Mouse (Mus musculus): Measurements from ENCODE around the gene Otof.

Gene Otof

GRCm38 (mm10) chr5:30461821-30462220 is at the start of gene Otof:
Gene Otof (minus strand): TSS chr5:30461932.
- peak; percentile 43 for DNase-seq (ENCODE audit: extremely low spot score, low spot score)

DNA sequence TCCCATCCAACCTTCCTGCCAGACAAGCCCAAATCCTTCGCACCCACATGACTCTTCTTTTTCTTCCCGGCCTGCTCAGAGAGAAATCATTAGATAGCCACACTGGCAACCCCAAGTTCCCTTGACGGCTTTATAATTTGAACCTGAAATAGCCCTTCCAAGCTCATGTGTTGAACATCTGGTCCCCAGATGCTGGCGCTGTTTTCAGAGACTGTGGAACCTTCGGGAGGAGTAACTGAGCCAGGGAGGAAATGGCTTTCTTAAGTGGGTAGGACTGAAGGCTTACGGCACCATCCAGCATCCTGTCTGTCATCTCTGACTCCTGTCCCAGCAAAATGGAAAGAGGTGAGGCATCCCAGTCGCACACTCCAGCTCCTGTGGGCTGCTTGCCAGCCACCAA is 35.6 kb upstream of the Otof start:
- DNase-seq (ENCODE audit: extremely low spot score, low spot score), result peak; percentile 72

DNA sequence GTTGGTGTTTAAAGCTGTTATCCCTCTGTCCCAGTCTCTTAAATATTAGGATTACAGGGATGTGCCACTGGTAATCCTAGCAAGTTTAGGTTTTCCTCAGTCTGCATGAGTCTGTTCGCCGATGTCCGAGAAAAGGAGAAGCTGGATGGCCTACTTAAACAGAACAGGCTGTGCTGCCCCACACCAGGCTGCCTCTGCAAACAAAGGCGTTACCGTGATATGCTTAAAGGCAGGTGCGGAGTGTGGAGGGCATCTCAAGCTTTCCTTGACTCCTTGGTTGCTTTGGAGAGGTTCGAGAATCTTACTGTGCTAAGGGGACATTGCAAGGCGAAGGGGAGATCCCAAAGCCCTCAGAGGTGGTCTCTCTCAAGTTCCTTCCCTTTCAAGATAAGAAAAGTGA is 35.1 kb upstream of the Otof start:
- peak; percentile 25 for DNase-seq (ENCODE audit: extremely low spot score, low spot score)

- DNase-seq (ENCODE audit: extremely low spot score, low spot score), result no peak
Measured at GRCm38 (mm10) chr5:30495288-30495687, 33.6 kb upstream of the Otof start.

DNA sequence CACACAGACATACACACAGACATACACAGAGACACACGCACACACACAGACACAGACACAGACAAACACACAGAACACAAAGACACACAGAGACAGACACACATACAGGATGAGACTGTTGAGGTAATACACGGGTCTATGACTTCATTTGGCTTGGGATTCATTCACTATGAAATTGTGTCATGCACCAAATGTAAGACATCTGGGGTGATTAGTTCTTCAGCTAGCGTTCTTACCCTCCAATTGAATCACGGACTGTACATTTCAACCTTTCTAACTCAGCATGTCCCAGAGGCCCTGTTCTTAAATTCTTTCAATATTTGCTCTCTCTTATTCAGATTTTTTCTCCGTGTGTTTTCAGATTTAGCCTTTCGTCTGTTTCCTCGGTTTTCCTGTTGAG is 32.9 kb upstream of the Otof start:
- no peak for DNase-seq (ENCODE audit: extremely low spot score, low spot score)

DNA sequence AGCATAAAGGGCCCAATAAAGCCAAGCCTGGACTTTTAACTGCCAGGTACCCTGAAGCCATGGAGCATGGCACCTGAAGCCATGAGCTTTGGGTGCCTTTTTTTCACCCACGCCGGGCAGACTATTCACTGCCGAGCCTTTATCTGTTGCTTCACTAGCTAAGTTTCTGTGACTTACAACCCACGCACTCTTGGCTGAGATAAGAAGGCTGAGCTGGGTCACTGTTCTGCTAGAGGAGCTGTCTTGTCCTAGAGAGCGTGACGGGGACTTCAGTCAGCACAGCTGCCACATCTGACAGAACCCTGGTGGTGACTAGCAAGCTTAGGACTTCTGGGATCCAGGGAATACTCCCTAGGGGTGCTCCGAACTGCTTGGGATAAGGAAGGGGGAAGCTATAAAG is 32.0 kb upstream of the Otof start:
- no peak for DNase-seq (ENCODE audit: extremely low spot score, low spot score)

DNA sequence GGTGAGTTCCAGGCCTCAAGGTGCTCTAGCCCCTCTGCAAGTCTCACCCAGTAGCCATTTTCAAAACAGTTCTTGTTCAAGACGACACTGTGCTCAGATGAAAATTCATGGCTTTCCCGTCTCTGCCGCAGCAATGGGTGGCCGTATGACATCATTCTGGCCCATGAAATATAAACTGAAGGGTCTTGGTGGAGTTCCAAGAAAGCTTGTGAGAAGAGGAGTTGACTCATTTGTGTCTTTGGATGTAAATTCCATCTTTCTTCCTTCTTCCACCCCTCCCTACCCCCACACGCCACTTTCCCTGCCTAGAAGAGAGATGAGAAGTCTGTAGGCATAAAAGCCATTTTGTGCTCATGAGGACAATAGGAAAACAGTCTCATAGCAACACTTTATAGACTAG is 29.1 kb upstream of the Otof start:
- no peak for DNase-seq (ENCODE audit: extremely low spot score, low spot score)

DNA sequence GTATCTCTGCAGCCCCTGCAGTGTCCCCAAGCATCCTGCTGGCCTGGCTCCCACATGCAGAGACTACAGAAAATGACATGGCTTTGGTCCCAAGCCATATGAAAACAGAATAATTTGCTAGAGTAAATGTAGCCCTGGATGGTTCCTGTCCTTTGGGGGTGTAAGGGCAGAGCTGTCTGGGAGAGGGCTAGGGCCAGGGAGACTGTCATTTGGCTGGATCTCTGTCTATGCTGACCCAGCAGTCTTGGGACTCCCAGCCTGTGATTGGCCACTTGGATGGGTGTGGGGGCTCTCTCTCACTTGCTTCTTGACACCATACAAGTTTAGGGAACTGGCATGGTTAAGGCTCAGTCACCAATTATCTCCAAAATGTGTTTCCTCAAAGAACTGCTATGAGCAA is 28.5 kb upstream of the Otof start:
- DNase-seq (ENCODE audit: extremely low spot score, low spot score), result no peak

DNA sequence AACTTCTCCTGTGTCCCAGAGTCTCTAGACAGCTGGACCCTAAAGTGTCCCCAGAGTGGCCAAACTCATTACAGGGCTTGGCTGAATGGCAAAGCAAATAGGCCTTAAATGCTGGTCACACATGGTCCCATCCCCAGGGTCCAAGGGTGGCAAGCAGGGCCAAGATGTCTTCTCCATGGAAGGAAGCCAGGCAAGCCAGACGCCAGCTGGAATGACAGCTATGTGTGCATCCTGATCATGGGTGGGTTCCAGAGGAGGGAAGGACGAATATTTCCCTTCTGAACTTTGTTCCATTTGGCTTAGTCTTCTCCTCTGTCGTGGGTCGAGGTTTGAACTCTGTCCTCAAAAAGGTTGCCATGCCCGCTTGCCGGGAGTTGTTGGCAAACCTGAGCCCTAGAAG is 23.4 kb upstream of the Otof start:
- no peak for DNase-seq (ENCODE audit: extremely low spot score, low spot score)

DNA sequence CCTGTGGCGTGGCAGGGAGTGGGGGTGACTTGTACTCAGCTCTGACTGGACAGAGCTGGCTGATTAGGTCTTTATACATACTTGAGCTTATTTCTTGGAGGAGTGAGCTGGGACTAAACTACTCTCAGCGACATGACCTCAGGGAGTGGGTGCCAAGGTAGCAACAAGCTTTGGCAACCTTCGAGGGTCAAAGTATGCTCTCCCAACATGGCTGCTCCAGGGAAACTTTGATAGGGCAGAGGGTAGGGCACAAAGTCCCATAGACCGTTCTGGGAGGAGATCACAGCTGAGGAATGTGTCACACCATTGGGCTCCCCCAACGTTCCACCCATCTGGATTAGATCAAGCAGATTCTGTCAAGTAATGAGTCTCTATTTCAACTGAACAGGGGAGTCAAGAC is 22.9 kb upstream of the Otof start:
- DNase-seq (ENCODE audit: extremely low spot score, low spot score), result no peak

DNA sequence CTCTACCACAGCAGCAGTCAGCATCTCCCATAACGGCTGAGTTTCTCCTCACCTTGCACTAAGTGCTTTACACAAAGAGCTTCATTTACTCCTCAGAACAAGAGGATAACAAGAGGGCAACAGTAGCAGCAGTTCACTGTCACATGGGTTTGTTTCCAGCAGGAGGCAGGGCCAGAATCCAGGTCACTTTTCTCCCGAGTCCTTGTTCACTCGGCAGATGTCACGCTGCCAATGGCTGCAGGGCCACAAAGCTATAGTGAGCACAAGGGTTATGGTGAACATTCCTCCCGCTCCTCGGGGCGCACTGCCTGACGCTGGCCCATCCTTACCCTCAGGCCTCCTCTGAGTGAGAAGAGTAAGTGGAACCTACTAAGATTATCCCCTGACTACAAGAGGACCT is 21.8 kb upstream of the Otof start:
- no peak for DNase-seq (ENCODE audit: extremely low spot score, low spot score)

DNA sequence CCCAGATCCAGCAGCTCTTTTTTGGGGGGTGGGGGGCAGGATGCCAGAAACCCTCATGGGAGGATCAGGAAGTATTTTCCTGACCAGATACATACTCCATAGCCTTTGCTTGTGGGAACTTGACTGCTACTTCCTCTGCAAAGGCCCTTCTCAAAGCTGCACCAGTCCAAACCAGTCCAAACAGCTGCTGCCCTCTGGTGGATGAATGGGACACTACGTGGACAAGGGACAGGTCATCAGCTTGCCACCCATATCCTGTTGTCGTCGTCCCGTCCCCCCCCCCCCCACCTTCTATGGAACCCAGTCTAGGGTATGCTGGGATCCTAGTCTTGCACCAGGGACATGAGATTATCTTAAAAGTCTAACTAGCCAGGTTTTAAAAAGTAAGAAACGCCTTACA is 20.6 kb upstream of the Otof start:
- DNase-seq (ENCODE audit: extremely low spot score, low spot score), result peak; percentile 79

DNA sequence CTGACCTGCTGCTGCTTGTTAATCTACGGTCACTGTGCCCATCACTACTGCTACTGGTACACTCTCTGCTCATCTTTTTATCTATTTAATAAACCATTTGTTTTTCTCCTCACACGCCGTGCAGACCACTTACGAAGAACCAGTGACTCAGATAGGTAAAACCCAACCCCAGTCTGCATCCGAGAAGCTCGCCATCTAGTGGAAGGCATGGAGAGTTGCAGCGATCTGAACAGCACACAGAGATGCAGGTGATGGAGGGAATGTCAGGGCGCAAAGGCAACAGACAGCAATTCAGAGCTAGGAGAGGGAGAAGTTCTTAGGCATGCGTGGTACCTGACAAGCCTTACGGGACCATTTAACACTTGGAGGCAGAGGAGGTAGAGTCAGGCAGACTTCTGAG is 14.8 kb upstream of the Otof start:
- no peak for DNase-seq (ENCODE audit: extremely low spot score, low spot score)

DNA sequence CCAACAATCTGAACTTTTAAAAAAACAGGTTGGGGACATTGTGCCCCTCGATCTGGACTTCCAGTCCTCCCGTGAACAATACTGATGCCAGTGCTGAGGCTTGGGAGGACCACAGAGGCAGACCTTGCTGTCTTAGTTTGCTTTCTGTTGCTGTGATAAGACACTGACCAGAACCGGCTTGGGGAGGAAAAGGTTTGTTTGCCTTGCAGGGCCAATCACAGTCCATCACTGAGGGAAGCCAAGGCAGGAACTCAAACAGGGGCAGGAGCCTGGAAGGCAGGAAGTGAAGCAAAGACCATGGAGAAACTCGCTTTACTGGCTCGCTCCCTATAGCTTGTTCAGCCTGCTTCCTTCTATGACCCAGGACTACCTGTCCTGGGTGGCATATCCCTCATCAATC is 10.4 kb upstream of the Otof start:
- no peak for DNase-seq (ENCODE audit: extremely low spot score, low spot score)

DNA sequence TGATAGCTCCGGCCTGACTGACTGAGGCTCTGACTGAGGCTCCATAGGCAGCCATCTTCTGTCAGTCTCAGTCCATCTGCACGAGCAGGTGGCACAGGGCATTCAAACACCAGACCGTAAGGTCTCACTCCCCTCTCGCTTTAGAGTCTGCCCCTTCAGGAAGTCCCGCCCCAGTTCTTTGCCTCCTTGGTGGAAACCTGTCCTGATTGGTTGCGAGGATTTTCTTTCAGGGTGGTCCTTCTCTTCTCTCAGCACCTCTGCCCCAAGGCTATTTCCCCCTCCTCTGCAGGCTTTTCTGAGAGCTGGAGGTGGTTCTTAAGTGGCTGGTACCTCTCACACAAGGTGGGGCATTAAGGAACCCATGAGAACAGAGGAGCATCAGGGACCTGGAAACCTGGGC is 8.7 kb upstream of the Otof start:
- no peak for DNase-seq (ENCODE audit: extremely low spot score, low spot score)

- no peak for DNase-seq (ENCODE audit: extremely low spot score, low spot score)
Measured at GRCm38 (mm10) chr5:30466315-30466714, 4.6 kb upstream of the Otof start.

- DNase-seq (ENCODE audit: extremely low spot score, low spot score), result no peak
Measured at GRCm38 (mm10) chr5:30465861-30466260, 4.1 kb upstream of the Otof start, which contains the start of gene 1700001C02Rik. Gene 1700001C02Rik (plus strand): TSS chr5:30466047.

- no peak for DNase-seq (ENCODE audit: extremely low spot score, low spot score)
Measured at GRCm38 (mm10) chr5:30460155-30460554, 1.6 kb downstream of the Otof start.

DNA sequence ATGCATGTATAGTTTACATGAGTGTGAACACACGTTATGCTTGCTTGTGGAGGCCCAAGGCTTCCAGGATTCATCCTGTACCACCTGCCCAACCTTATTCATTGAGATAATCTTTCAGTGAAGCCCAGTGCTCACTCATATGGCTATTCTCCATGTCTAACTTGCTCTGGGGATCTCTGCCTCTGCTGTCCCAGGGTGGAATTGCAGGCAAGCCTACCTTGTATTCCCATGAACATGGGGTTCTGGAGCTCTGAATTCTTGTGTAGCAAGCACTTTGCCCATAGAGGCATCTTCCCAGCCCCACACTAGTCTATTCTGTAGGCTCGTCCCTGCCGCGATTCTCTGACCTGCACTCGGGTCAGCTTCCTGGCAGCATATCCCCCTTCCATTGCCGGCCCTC is 5.7 kb downstream of the Otof start:
- no peak for DNase-seq (ENCODE audit: extremely low spot score, low spot score)

- no peak for DNase-seq (ENCODE audit: extremely low spot score, low spot score)
Measured at GRCm38 (mm10) chr5:30444327-30444895, 17.3 kb downstream of the Otof start.

- no peak for DNase-seq (ENCODE audit: extremely low spot score, low spot score)
Measured at GRCm38 (mm10) chr5:30442196-30442595, 19.5 kb downstream of the Otof start.

DNA sequence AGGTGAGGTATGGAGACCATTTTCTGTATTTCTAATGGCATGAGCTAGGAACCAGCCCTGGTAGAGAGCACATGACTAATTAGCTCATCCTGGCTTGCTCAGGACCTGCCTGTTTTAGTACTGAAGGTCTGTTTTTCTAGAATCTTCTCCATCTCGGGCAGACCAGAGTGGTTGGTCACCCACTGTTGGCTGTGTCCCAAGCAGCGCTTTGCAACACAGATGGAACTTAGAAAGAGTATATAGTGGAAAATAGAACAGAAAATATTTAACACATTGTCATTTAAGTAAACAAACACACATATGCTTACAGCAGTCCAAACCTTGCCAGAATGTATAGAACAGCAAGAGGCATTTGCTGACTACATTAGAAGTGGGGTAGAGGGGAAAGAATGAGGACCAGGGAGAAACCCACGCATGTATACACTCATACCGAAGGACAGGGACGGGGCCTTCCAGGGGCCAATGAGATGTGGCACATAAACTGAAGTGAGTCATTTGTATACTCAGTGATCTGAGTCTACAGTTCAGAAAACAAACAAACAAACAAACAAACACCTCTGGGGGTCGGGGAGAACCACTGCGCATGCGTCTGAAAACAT is 21.3 kb downstream of the Otof start:
- DNase-seq (ENCODE audit: extremely low spot score, low spot score), result no peak

- no peak for DNase-seq (ENCODE audit: extremely low spot score, low spot score)
Measured at GRCm38 (mm10) chr5:30438931-30439330, 22.8 kb downstream of the Otof start.

- DNase-seq (ENCODE audit: extremely low spot score, low spot score), result no peak
Measured at GRCm38 (mm10) chr5:30427406-30427805, 34.3 kb downstream of the Otof start.

Measured in neural tube, embryonic 10.5 days (tissue).